Mouse (Mus musculus) stomach, embryonic 15.5 days (tissue): ENCODE measurements around the gene Sobp. TPM values are rescaled to one million over a fixed set of nuclear protein-coding genes. Genes with fewer than 3 reads are reported as not detected.

Source experiments
- ATAC-seq: fragments of 200-750 bp; cut with Nextera tagmentation; 2 replicates; pipeline ENCODE4 v1.8.0; 2017; ENCODE audit warnings: low read depth, moderate number of reproducible peaks, moderate TSS enrichment; ENCODE audit not compliant: insufficient read depth, low FRiP score
- H3K27ac ChIP-seq: fragments of 300-500 bp; sonication (generic); 2 replicates; pipeline ENCODE4 v1.5.1; 2015; ENCODE audit warnings: mild to moderate bottlenecking, inconsistent platforms
- H3K27me3 ChIP-seq: fragments of 300-500 bp; sonication (generic); replicated peaks from 2 replicates; pipeline ENCODE4 v1.6.1; 2015; ENCODE audit warnings: inconsistent platforms
- H3K36me3 ChIP-seq: fragments of 300-500 bp; sonication (generic); 2 replicates; pipeline ENCODE4 v1.6.1; 2015; ENCODE audit warnings: inconsistent platforms
- H3K4me1 ChIP-seq: fragments of 300-500 bp; sonication (generic); 2 replicates; pipeline ENCODE4 v1.6.1; 2015; ENCODE audit warnings: inconsistent platforms
- H3K4me2 ChIP-seq: fragments of 300-500 bp; sonication (generic); 2 replicates; pipeline ENCODE4 v1.6.1; 2015; ENCODE audit warnings: mild to moderate bottlenecking, inconsistent platforms
- H3K4me3 ChIP-seq: fragments of 300-500 bp; sonication (generic); replicated peaks from 2 replicates; pipeline ENCODE4 v1.5.1; 2015; ENCODE audit warnings: inconsistent platforms
- H3K9ac ChIP-seq: fragments of 300-500 bp; sonication (generic); 2 replicates; pipeline ENCODE4 v1.6.1; 2015; ENCODE audit warnings: inconsistent platforms
- H3K9me3 ChIP-seq: fragments of 300-500 bp; sonication (generic); 2 replicates; pipeline ENCODE4 v1.6.1; 2016; ENCODE audit warnings: inconsistent platforms
- WGBS: fragments of 180-500 bp; shearing (Covaris S2); methylation state at CpG from one replicate; pipeline ENCODE4 v1.1.7; 2015; 5-methylcytosine and 5-hydroxymethylcytosine counted together
- polyA plus RNA-seq: library from polyadenylated mRNA; unstranded; fragments of >200 nt; fragmentation: Nextera tagmentation; extraction: Ambion mirVana; gene quantifications from 2 replicates; pipeline ENCODE4 v1.2.1, GENCODE M21; 2015

Gene Sobp
- polyA plus RNA-seq, 1 experiment from 2014 or later, result 1.4 TPM

GRCm38 (mm10) chr10:43106616-43107015 is 67.7 kb downstream of the Sobp start:
- no peak overlapping the region for H3K9ac ChIP-seq
- H3K9me3 ChIP-seq, result no peaks in the 10 kb centered on the region
- WGBS, result 82% methylated on average over 8 of the region's 8 CpGs
- no peaks in the 10 kb centered on the region for H3K36me3 ChIP-seq
- no peak overlapping the region for H3K27ac ChIP-seq
- no peaks in the 10 kb centered on the region for H3K4me1 ChIP-seq
- ATAC-seq, result no peak
- H3K4me3 ChIP-seq, result no peak overlapping the region
- H3K4me2 ChIP-seq, result no peak overlapping the region
- no peaks in the 10 kb centered on the region for H3K27me3 ChIP-seq

- Histone ChIP-seq H3K9me3 (no peaks in the 10 kb centered on the region), H3K36me3 (no peaks in the 10 kb centered on the region), H3K27ac (no peak overlapping the region), H3K4me3 (no peak overlapping the region), H3K9ac (no peak overlapping the region), H3K4me1 (no peaks in the 10 kb centered on the region), H3K27me3 (no peaks in the 10 kb centered on the region), H3K4me2 (no peak overlapping the region)
- WGBS, result 57% methylated on average over 7 of the region's 7 CpGs
- no peak for ATAC-seq
Measured at GRCm38 (mm10) chr10:43106196-43106595, 68.1 kb downstream of the Sobp start.

GRCm38 (mm10) chr10:43100513-43100912 is 73.8 kb downstream of the Sobp start:
- no peak overlapping the region for H3K9ac ChIP-seq
- H3K4me3 ChIP-seq, result no peak overlapping the region
- no peaks in the 10 kb centered on the region for H3K9me3 ChIP-seq
- H3K27me3 ChIP-seq, result no peaks in the 10 kb centered on the region
- 71% methylated on average over 5 of the region's 5 CpGs for WGBS
- H3K4me1 ChIP-seq, result no peaks in the 10 kb centered on the region
- no peaks in the 10 kb centered on the region for H3K36me3 ChIP-seq
- H3K27ac ChIP-seq, result no peak overlapping the region
- ATAC-seq, result no peak
- H3K4me2 ChIP-seq, result no peak overlapping the region

- H3K9me3 ChIP-seq, result no peaks in the 10 kb centered on the region
- 77% methylated on average over 6 of the region's 6 CpGs for WGBS
- no peak overlapping the region for H3K4me3 ChIP-seq
- H3K9ac ChIP-seq, result no peak overlapping the region
- no peaks in the 10 kb centered on the region for H3K4me1 ChIP-seq
- ATAC-seq, result no peak
- H3K27me3 ChIP-seq, result no peaks in the 10 kb centered on the region
- no peak overlapping the region for H3K4me2 ChIP-seq
- H3K36me3 ChIP-seq, result no peaks in the 10 kb centered on the region
- H3K27ac ChIP-seq, result no peak overlapping the region
Measured at GRCm38 (mm10) chr10:43099229-43099628, 75.1 kb downstream of the Sobp start.

- no peak for ATAC-seq
- H3K27me3 ChIP-seq, result no peaks in the 10 kb centered on the region
- H3K27ac ChIP-seq, result no peak overlapping the region
- H3K36me3 ChIP-seq, result no peaks in the 10 kb centered on the region
- no peak overlapping the region for H3K9ac ChIP-seq
- no peaks in the 10 kb centered on the region for H3K9me3 ChIP-seq
- no peaks in the 10 kb centered on the region for H3K4me1 ChIP-seq
- H3K4me3 ChIP-seq, result no peak overlapping the region
- WGBS, result 66% methylated on average over 8 of the region's 8 CpGs
- H3K4me2 ChIP-seq, result no peak overlapping the region
Measured at GRCm38 (mm10) chr10:43097755-43098154, 76.6 kb downstream of the Sobp start.

- H3K4me3 ChIP-seq, result no peak overlapping the region
- H3K27ac ChIP-seq, result no peak overlapping the region
- no peak for ATAC-seq
- WGBS, result 76% methylated on average over 4 of the region's 4 CpGs
- no peaks in the 10 kb centered on the region for H3K9me3 ChIP-seq
- H3K27me3 ChIP-seq, result no peaks in the 10 kb centered on the region
- no peak overlapping the region for H3K4me2 ChIP-seq
- no peak overlapping the region for H3K9ac ChIP-seq
- H3K4me1 ChIP-seq, result no peaks in the 10 kb centered on the region
- H3K36me3 ChIP-seq, result no peaks in the 10 kb centered on the region
Measured at GRCm38 (mm10) chr10:43096614-43097013, 77.7 kb downstream of the Sobp start.

GRCm38 (mm10) chr10:43094537-43094936 is 79.8 kb downstream of the Sobp start:
- Histone ChIP-seq H3K4me2 (no peak overlapping the region), H3K9me3 (no peaks in the 10 kb centered on the region), H3K9ac (no peak overlapping the region), H3K27me3 (no peaks in the 10 kb centered on the region), H3K36me3 (no peaks in the 10 kb centered on the region), H3K4me3 (no peak overlapping the region), H3K27ac (no peak overlapping the region), H3K4me1 (no peaks in the 10 kb centered on the region)
- 40% methylated on average over 5 of the region's 5 CpGs for WGBS
- ATAC-seq, result no peak

- Histone ChIP-seq H3K27me3 (no peaks in the 10 kb centered on the region), H3K9me3 (no peaks in the 10 kb centered on the region), H3K27ac (no peak overlapping the region), H3K36me3 (no peaks in the 10 kb centered on the region), H3K4me2 (no peak overlapping the region), H3K9ac (no peak overlapping the region), H3K4me1 (no peaks in the 10 kb centered on the region), H3K4me3 (no peak overlapping the region)
- ATAC-seq, result no peak
- 86% methylated on average over 10 of the region's 10 CpGs for WGBS
Measured at GRCm38 (mm10) chr10:43093440-43093839, 80.9 kb downstream of the Sobp start.

GRCm38 (mm10) chr10:43090040-43090439 is 84.3 kb downstream of the Sobp start:
- H3K9me3 ChIP-seq, result no peaks in the 10 kb centered on the region
- H3K4me2 ChIP-seq, result no peak overlapping the region
- no peak overlapping the region for H3K4me3 ChIP-seq
- no peaks in the 10 kb centered on the region for H3K36me3 ChIP-seq
- no peaks in the 10 kb centered on the region for H3K4me1 ChIP-seq
- no peak overlapping the region for H3K9ac ChIP-seq
- no peak overlapping the region for H3K27ac ChIP-seq
- ATAC-seq, result no peak
- no peaks in the 10 kb centered on the region for H3K27me3 ChIP-seq
- WGBS, result 69% methylated on average over 3 of the region's 3 CpGs

GRCm38 (mm10) chr10:43087421-43087820 is 86.9 kb downstream of the Sobp start:
- no peak for ATAC-seq
- no peak overlapping the region for H3K27ac ChIP-seq

GRCm38 (mm10) chr10:43086888-43087287 is 87.4 kb downstream of the Sobp start:
- Histone ChIP-seq H3K4me3 (no peak overlapping the region), H3K9me3 (no peaks in the 10 kb centered on the region), H3K36me3 (no peaks in the 10 kb centered on the region), H3K4me2 (no peak overlapping the region), H3K27me3 (no peaks in the 10 kb centered on the region), H3K27ac (no peak overlapping the region), H3K9ac (no peak overlapping the region), H3K4me1 (no peaks in the 10 kb centered on the region)
- no peak for ATAC-seq
- WGBS, result 66% methylated on average over 6 of the region's 6 CpGs

More at GRCm38 (mm10) chr10:43087421-43087820, 86.9 kb downstream of the Sobp start:
- Histone ChIP-seq H3K36me3 (no peaks in the 10 kb centered on the region), H3K4me3 (no peak overlapping the region), H3K4me1 (no peaks in the 10 kb centered on the region), H3K9me3 (no peaks in the 10 kb centered on the region), H3K9ac (no peak overlapping the region), H3K27me3 (no peaks in the 10 kb centered on the region), H3K4me2 (no peak overlapping the region)
- 69% methylated on average over 2 of the region's 2 CpGs for WGBS

GRCm38 (mm10) chr10:43084087-43084366 is 90.3 kb downstream of the Sobp start:
- no peak for ATAC-seq
- WGBS, result 62% methylated on average over 6 of the region's 6 CpGs
- Histone ChIP-seq H3K27me3 (no peaks in the 10 kb centered on the region), H3K4me3 (no peak overlapping the region), H3K36me3 (no peaks in the 10 kb centered on the region), H3K9ac (no peak overlapping the region), H3K27ac (no peak overlapping the region), H3K9me3 (no peaks in the 10 kb centered on the region), H3K4me1 (no peaks in the 10 kb centered on the region), H3K4me2 (no peak overlapping the region)

GRCm38 (mm10) chr10:43083288-43084086 is 90.8 kb downstream of the Sobp start:
- WGBS, result 71% methylated on average over 8 of the region's 9 CpGs
- Histone ChIP-seq H3K4me2 (no peak overlapping the region), H3K36me3 (no peaks in the 10 kb centered on the region), H3K27ac (no peak overlapping the region), H3K4me3 (no peak overlapping the region), H3K9me3 (no peaks in the 10 kb centered on the region), H3K4me1 (no peaks in the 10 kb centered on the region), H3K9ac (no peak overlapping the region), H3K27me3 (no peaks in the 10 kb centered on the region)
- ATAC-seq, result no peak
